10 mouse cellular contexts compared by ENCODE assay signal in genomic region chr3:97521946-97522731, GRCm38 (mm10).
DNase-seq lines count a peak whose midpoint lies in the region; ATAC-seq and TF ChIP-seq lines count a peak whose summit lies in the region.
"Had no signal": no experiment of that assay in that cellular context is flagged by ENCODE, and none has a peak within 500 bp of the region (broad histone marks: within the 10 kb centered on the region; RNA-seq: fewer than 3 reads in every experiment).

No protein-coding gene starts in this region.

- TF ChIP-seq POLR2A in lung, adult 2 months (IDR thresholded peaks at IDR 0.05; ENCODE audit: borderline replicate concordance, extremely low read depth, low read depth, low read length): no peak

- H3K4me3 ChIP-seq in forebrain, embryonic 12.5 days (replicated peaks): no peak overlapping the region
- H3K4me3 ChIP-seq in hindbrain, embryonic 10.5 days: no peak overlapping the region
- no peak overlapping the region for H3K4me3 ChIP-seq in lung, adult 2 months (replicated peaks; ENCODE audit: extremely low read depth, low read depth, low read length)
- H3K4me3 ChIP-seq: heart, embryonic 10.5 days; megakaryocyte, embryonic 14.5 days had no signal

- H3K9me3 ChIP-seq in forebrain, embryonic 12.5 days: peaks cover 12% of the 10 kb centered on the region
- peaks cover 21% of the 10 kb centered on the region for H3K9me3 ChIP-seq in hindbrain, embryonic 10.5 days

- H3K4me1 ChIP-seq in forebrain, embryonic 12.5 days: peaks cover 14% of the 10 kb centered on the region
- H3K4me1 ChIP-seq in hindbrain, embryonic 10.5 days (replicated peaks): peaks cover 12% of the 10 kb centered on the region
- no peaks in the 10 kb centered on the region for H3K4me1 ChIP-seq in lung, adult 2 months (ENCODE audit: control insufficient read depth, insufficient read depth, low read length)
- H3K4me1 ChIP-seq: heart, embryonic 10.5 days; megakaryocyte, embryonic 14.5 days had no signal

- WGBS in forebrain, embryonic 12.5 days: 67% methylated on average over 13 of the region's 13 CpGs
- WGBS in hindbrain, embryonic 10.5 days: 74% methylated on average over 13 of the region's 13 CpGs
- 68% methylated on average over 13 of the region's 13 CpGs for WGBS in lung, adult 2 months

- DNase-seq in hindbrain, embryonic 10.5 days (ENCODE audit: low spot score): peak; percentile 36
- DNase-seq in left cerebral cortex, adult 8-10 months (ENCODE audit: low spot score in 2 of 2): peak; percentile 45 to 85
- DNase-seq in retina, embryonic 14.5 days (ENCODE audit: low spot score): peak; percentile 55
- no peak for DNase-seq in lung, adult 2 months
- DNase-seq in lung, postnatal 25 days (ENCODE audit: low spot score): no peak

- H3K36me3 ChIP-seq in forebrain, embryonic 12.5 days (replicated peaks): no peaks in the 10 kb centered on the region
- H3K36me3 ChIP-seq in hindbrain, embryonic 10.5 days: no peaks in the 10 kb centered on the region
- H3K36me3 ChIP-seq: heart, embryonic 10.5 days had no signal

- no peak overlapping the region for H3K9ac ChIP-seq in forebrain, embryonic 12.5 days

- peaks cover 6% of the 10 kb centered on the region; the same call in 1 of the 2 replicates for H3K27me3 ChIP-seq in forebrain, embryonic 12.5 days
- H3K27me3 ChIP-seq in hindbrain, embryonic 10.5 days (ENCODE audit: insufficient read depth, poor library complexity, severe bottlenecking): no peaks in the 10 kb centered on the region
- H3K27me3 ChIP-seq: megakaryocyte, embryonic 14.5 days had no signal

- no peak overlapping the region for H3K27ac ChIP-seq in forebrain, embryonic 12.5 days
- H3K27ac ChIP-seq in hindbrain, embryonic 10.5 days: no peak overlapping the region; the same call in 1 of the 2 replicates
- H3K27ac ChIP-seq: heart, embryonic 10.5 days had no signal

- H3K4me2 ChIP-seq in forebrain, embryonic 12.5 days: no peak overlapping the region

- peak; percentile 64; the same call in 1 of the 2 replicates for ATAC-seq in forebrain, embryonic 12.5 days (ENCODE audit: low FRiP score)
- no peak for ATAC-seq in monocyte, adult 5-6 weeks (replicated peaks; ENCODE audit: insufficient number of reproducible peaks, low FRiP score, low TSS enrichment, poor library complexity, severe bottlenecking)
- ATAC-seq in megakaryocyte, adult 5-6 weeks (ENCODE audit: poor library complexity, severe bottlenecking): no peak

- no peak for TF ChIP-seq CTCF in lung, adult 2 months (IDR thresholded peaks at IDR 0.05; ENCODE audit: insufficient read depth, low read length)

Comparison
In these comparisons a context has a peak if more than half of its experiments do, and no peak if none do; other contexts are left out.
1. DNase-seq: peak in hindbrain, embryonic 10.5 days (single experiment), left cerebral cortex, adult 8-10 months (2 of 2) and retina, embryonic 14.5 days (single experiment); none in lung, adult 2 months (single experiment) and lung, postnatal 25 days (single experiment).